Mouse (Mus musculus) thymus, adult 2 months (tissue): Measurements from ENCODE around the gene Spata19. TPM values are rescaled to one million over a fixed set of nuclear protein-coding genes. Genes with fewer than 3 reads are reported as not detected.

Source experiments
- DNase-seq: peaks from one replicate; pipeline ENCODE4 v3.0.0; 2021
- H3K27ac ChIP-seq: fragments of 200-500 bp; 2 replicates; pipeline ENCODE4 v1.5.1; 2012; ENCODE audit warnings: low read length, control low read depth; ENCODE audit not compliant: control insufficient read depth, insufficient read depth
- H3K27me3 ChIP-seq: fragments of 200-500 bp; 2 replicates; pipeline ENCODE4 v1.6.1; 2012; ENCODE audit warnings: mild to moderate bottlenecking, low read length, moderate library complexity, mixed read lengths; ENCODE audit not compliant: control insufficient read depth, insufficient read depth
- H3K36me3 ChIP-seq: fragments of 200-500 bp; 2 replicates; pipeline ENCODE4 v1.6.1; 2012; ENCODE audit warnings: mild to moderate bottlenecking, low read length, moderate library complexity; ENCODE audit not compliant: control insufficient read depth, insufficient read depth
- H3K4me1 ChIP-seq: fragments of 200-500 bp; replicated peaks from 2 replicates; pipeline ENCODE4 v1.6.1; 2012; ENCODE audit warnings: low read length; ENCODE audit not compliant: control insufficient read depth, insufficient read depth
- H3K4me3 ChIP-seq: fragments of 200-500 bp; 2 replicates; pipeline ENCODE4 v1.5.1; 2012; ENCODE audit warnings: mild to moderate bottlenecking, low read length, control low read depth, moderate library complexity; ENCODE audit not compliant: control insufficient read depth, insufficient read depth
- CTCF ChIP-seq: fragments of 200-500 bp; IDR thresholded peaks from 2 replicates; pipeline ENCODE4 v1.5.1; 2012; ENCODE audit warnings: mild to moderate bottlenecking, control low read depth, low read length, moderate library complexity, borderline replicate concordance; ENCODE audit not compliant: control insufficient read depth, poor library complexity, insufficient read depth; ENCODE audit errors: extremely low read depth
- POLR2A ChIP-seq: fragments of 200-500 bp; IDR thresholded peaks from 2 replicates; pipeline ENCODE4 v1.6.1; 2012; ENCODE audit warnings: mild to moderate bottlenecking, low read length, control low read depth, moderate library complexity; ENCODE audit not compliant: control insufficient read depth, poor library complexity, insufficient read depth; ENCODE audit errors: extremely low read depth
- WGBS: fragments of 180-500 bp; shearing (Covaris S2); methylation state at CpG from one replicate; pipeline ENCODE4 v1.1.7; 2018; 5-methylcytosine and 5-hydroxymethylcytosine counted together
- polyA plus RNA-seq: library from polyadenylated mRNA; depleted of rRNA; stranded (reverse); fragments of >200 nt; gene quantifications from 2 replicates; pipeline ENCODE4 v1.2.3, GENCODE M21; 2012; rRNA removed

Spata19 gene
- polyA plus RNA-seq = 0.43 TPM in 1 of 2 replicates, not detected in the other

DNA sequence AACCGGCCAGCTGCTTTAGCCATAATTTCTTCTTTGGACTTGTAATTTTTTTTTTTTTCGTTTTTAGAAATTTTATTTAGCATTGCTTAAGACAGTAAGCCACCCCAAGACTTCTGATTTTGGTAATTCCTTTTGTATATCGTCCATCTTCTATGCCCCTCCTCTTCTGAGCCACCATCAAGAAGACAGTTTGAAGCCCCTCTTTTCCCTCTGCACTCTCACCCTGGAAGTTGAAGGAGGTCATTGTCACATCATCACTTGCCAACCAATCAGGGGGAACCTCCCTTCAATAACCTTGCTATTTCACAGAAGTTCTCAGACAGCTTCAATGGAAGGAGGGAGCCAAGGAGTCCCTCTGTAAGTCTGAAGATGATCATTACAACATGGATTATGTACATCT, at the start of gene Spata19:
Spata19 (plus strand) TSS at position 301 of the 400 bp plus-strand sequence.
- Histone ChIP-seq H3K4me3 (no peak within 1 kb of the TSS), H3K36me3 (no peaks in the 10 kb centered on the region), H3K27ac (no peak within 1 kb of the TSS), H3K27me3 (no peaks in the 10 kb centered on the region), H3K4me1 (no peaks in the 10 kb centered on the region)
- no peak for DNase-seq
- TF ChIP-seq CTCF (no peak), POLR2A (no peak)
- 77% methylated on average over 3 of the region's 3 CpGs for WGBS

DNA sequence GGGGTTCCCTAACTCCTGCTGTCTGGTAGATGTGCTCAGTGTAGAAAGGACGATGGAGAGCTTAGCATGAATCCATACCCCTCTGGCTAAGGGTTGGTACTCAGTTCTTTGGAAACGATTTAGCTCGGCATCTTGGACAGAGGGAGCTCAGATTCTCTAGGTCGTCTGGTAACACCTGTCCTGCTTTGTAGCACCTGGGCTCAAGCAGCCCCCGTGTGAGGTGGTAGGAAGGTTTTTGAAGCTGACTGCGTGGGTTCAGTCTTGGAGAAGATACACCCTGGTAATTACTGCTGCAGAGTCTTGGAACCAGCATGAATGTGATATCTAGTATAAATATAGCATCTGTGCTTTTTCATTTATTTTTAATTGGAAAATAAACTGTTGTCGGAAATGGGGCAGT, 43.5 kb upstream of the Spata19 start:
- 88% methylated on average over 7 of the region's 7 CpGs for WGBS
- Histone ChIP-seq H3K4me1 (no peaks in the 10 kb centered on the region), H3K27ac (no peak overlapping the region), H3K36me3 (no peaks in the 10 kb centered on the region), H3K4me3 (no peak overlapping the region), H3K27me3 (no peaks in the 10 kb centered on the region)
- no peak for DNase-seq
- TF ChIP-seq POLR2A = no peak
- TF ChIP-seq CTCF = no peak

DNA sequence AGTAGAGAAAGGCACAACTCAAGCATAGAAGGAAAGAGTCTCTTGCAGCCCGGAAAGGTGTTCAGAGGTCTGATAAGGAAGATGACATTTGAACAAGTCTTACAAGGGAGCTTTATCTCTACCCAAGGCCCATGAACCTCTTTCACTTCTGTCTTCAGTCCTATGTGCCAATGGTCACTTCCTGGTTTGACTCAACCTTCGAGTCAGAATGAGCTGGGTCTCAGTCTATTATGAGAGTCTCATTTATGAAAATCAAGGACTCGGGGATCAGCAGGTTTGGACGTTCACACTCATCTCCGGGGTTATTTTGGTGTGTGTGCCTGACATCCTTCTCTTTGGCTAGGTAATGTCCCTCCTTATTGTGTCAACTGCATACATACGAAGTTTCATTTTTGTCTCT, 38.7 kb upstream of the Spata19 start:
- DNase-seq = no peak
- no peak for TF ChIP-seq CTCF
- no peak for TF ChIP-seq POLR2A
- WGBS = 92% methylated on average over 6 of the region's 6 CpGs
- Histone ChIP-seq H3K27me3 (no peaks in the 10 kb centered on the region), H3K4me1 (no peaks in the 10 kb centered on the region), H3K4me3 (no peak overlapping the region), H3K36me3 (no peaks in the 10 kb centered on the region), H3K27ac (no peak overlapping the region)

GRCm38 (mm10) chr9:27367231-27367630, 29.4 kb upstream of the Spata19 start:
- no peaks in the 10 kb centered on the region for H3K27me3 ChIP-seq
- H3K36me3 ChIP-seq = no peaks in the 10 kb centered on the region
- H3K27ac ChIP-seq = no peak overlapping the region
- DNase-seq = no peak
- H3K4me1 ChIP-seq = no peaks in the 10 kb centered on the region
- no peak for TF ChIP-seq POLR2A
- no peak for TF ChIP-seq CTCF
- WGBS = 70% methylated on average over 2 of the region's 2 CpGs
- H3K4me3 ChIP-seq = no peak overlapping the region

DNA sequence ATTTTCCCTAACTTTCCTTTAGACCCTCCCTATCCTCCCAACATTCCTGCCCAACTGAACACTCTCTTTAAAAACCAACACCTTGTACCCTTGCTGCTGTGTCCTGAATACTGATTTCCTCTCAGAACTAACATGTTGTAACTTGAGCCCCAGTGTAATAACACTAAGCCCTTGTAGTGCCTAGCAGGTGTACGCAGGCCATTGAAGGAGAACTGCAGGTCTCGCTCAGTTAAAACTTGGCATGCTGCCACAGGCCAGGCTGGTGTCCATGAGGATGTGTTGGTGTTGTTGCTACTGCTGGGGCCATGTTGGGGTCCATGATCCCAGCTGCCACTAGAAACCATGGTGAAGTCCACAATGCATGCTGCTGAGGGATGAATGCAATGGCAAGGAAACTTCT, 27.5 kb upstream of the Spata19 start:
- Histone ChIP-seq H3K27me3 (no peaks in the 10 kb centered on the region), H3K27ac (no peak overlapping the region), H3K36me3 (no peaks in the 10 kb centered on the region), H3K4me1 (no peaks in the 10 kb centered on the region), H3K4me3 (no peak overlapping the region)
- DNase-seq = no peak
- 97% methylated on average over 2 of the region's 2 CpGs for WGBS
- TF ChIP-seq CTCF = no peak

DNA sequence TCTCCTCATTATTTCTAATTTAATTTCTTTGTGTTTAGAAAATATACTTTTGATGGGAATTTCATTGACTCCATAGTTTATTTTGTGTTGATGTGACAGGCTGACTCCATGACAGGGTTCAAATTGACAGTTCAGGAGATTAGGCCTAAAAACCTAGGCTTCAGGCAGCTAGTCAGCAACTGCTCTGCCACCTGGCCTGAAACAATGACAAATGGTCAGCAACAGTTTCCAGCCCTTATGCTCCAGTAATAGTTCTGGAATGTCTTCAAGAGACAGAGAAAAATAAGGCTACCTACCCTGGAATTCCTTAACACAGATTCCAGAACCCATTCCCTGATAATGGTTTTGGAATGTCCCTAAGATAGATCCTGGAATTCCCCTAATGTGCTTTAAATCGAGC, 20.9 kb upstream of the Spata19 start:
- Histone ChIP-seq H3K27me3 (no peaks in the 10 kb centered on the region), H3K36me3 (no peaks in the 10 kb centered on the region), H3K27ac (no peak overlapping the region), H3K4me3 (no peak overlapping the region), H3K4me1 (no peaks in the 10 kb centered on the region)
- 68% methylated on average over 1 of the region's 1 CpGs for WGBS
- no peak for DNase-seq
- no peak for TF ChIP-seq CTCF
- no peak for TF ChIP-seq POLR2A

DNA sequence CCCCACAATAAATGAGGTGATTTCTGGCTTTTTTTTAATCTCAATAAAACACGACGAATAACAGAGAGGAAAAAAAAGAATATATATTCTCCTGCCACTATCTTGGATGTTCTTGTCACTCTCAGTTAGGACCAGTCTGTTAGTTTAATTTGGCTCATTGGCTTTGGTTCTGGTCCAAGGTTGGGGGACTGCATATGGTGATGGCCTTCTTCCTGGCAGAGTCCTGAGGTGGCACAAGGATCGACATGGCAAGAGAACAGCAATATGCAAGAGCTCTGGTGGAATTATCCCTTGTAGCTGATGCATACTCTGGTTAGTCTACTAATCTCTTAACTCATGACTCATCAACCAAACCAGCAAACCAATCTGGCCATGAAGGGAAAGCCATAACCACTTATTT, 9.6 kb upstream of the Spata19 start:
- 88% methylated on average over 3 of the region's 3 CpGs for WGBS
- H3K27me3 ChIP-seq = no peaks in the 10 kb centered on the region
- DNase-seq = no peak
- no peak overlapping the region for H3K4me3 ChIP-seq
- H3K4me1 ChIP-seq = no peaks in the 10 kb centered on the region
- no peaks in the 10 kb centered on the region for H3K36me3 ChIP-seq
- H3K27ac ChIP-seq = no peak overlapping the region
- TF ChIP-seq POLR2A = no peak
- TF ChIP-seq CTCF = no peak
